Mouse (Mus musculus) CH12.LX (cell line): Measurements from ENCODE around the gene Cenpb. TPM values are rescaled to one million over a fixed set of nuclear protein-coding genes. Genes with fewer than 3 reads are reported as not detected.

ENCODE experiments used
- DNase-seq: peaks from one replicate; pipeline ENCODE4 v3.0.0-alpha.2; 2013; ENCODE audit errors: extremely low read depth
- H3K27ac ChIP-seq: 2 replicates; pipeline ENCODE4 v1.5.1; 2012; ENCODE audit warnings: low read depth, mild to moderate bottlenecking, control low read depth, moderate library complexity; ENCODE audit not compliant: insufficient read depth
- H3K27me3 ChIP-seq: replicated peaks from 2 replicates; pipeline ENCODE3; 2012; ENCODE audit warnings: inconsistent platforms
- H3K36me3 ChIP-seq, 2 experiments: replicated peaks in 1 of 2; 2 replicates each; pipeline versions ENCODE3 to v1.6.1; 2012; ENCODE audit warnings: inconsistent platforms in 1 of 2, low read length in 1 of 2, mild to moderate bottlenecking in 1 of 2, mixed read lengths in 1 of 2, moderate library complexity in 1 of 2; ENCODE audit not compliant: control insufficient read depth in 1 of 2, insufficient read depth in 1 of 2
- H3K4me1 ChIP-seq, 2 experiments: 2 replicates each; pipeline ENCODE4 v1.6.1; 2012; ENCODE audit warnings: inconsistent platforms in 1 of 2, moderate library complexity in 1 of 2; ENCODE audit not compliant: insufficient read depth in 2 of 2, control insufficient read depth in 1 of 2
- H3K4me2 ChIP-seq: 2 replicates; pipeline ENCODE4 v1.6.1; 2012; ENCODE audit warnings: low read depth, mild to moderate bottlenecking, control low read depth; ENCODE audit not compliant: poor library complexity, insufficient read depth, severe bottlenecking
- H3K4me3 ChIP-seq, 3 experiments: fragments of 150-350 bp in 1 of 3; sonication (generic) in 1 of 3; replicated peaks in 1 of 3; 2 replicates each; pipeline versions ENCODE3 to v1.5.1; 2011 to 2012; ENCODE audit warnings: low read depth in 2 of 3, low read length in 2 of 3, mild to moderate bottlenecking in 2 of 3, moderate library complexity in 2 of 3, control low read depth in 1 of 3, improper control_type of control experiment in 1 of 3, inconsistent platforms in 1 of 3, mixed read lengths in 1 of 3; ENCODE audit not compliant: poor library complexity in 1 of 3
- H3K79me2 ChIP-seq: replicated peaks from 2 replicates; pipeline ENCODE4 v1.6.1; 2012; ENCODE audit warnings: mild to moderate bottlenecking, moderate library complexity; ENCODE audit not compliant: control insufficient read depth, poor library complexity, insufficient read depth, severe bottlenecking; ENCODE audit errors: extremely low read depth
- H3K9ac ChIP-seq: 2 replicates; pipeline ENCODE4 v1.6.1; 2012; ENCODE audit warnings: low read depth, mild to moderate bottlenecking, control low read depth, moderate library complexity; ENCODE audit not compliant: insufficient read depth
- H3K9me3 ChIP-seq: replicated peaks from 2 replicates; pipeline ENCODE3; 2012; ENCODE audit warnings: low read length, inconsistent platforms, mixed read lengths
- CHD1 ChIP-seq: IDR thresholded peaks from 2 replicates; pipeline ENCODE4 v1.6.1; 2012; ENCODE audit warnings: low read depth, low read length, improper control_type of control experiment, inconsistent platforms
- E2F4 ChIP-seq: IDR thresholded peaks from 2 replicates; pipeline ENCODE4 v1.6.1; 2011; ENCODE audit warnings: low read depth, low read length, improper control_type of control experiment; ENCODE audit not compliant: insufficient replicate concordance
- IRF4 ChIP-seq: IDR thresholded peaks from 2 replicates; pipeline ENCODE4 v1.6.1; 2014; ENCODE audit warnings: low read depth, mild to moderate bottlenecking, inconsistent platforms, low read length, improper control_type of control experiment
- JUN ChIP-seq: IDR thresholded peaks from 2 replicates; pipeline ENCODE4 v1.6.1; 2011; ENCODE audit warnings: low read depth, mild to moderate bottlenecking, low read length, improper control_type of control experiment, moderate library complexity; ENCODE audit not compliant: insufficient read depth
- MAFK ChIP-seq: IDR thresholded peaks from 2 replicates; pipeline ENCODE4 v1.6.1; 2011; ENCODE audit warnings: low read length, improper control_type of control experiment; ENCODE audit not compliant: insufficient replicate concordance
- MEF2A ChIP-seq: IDR thresholded peaks from 2 replicates; pipeline ENCODE4 v1.6.1; 2014; ENCODE audit warnings: low read depth, mild to moderate bottlenecking, inconsistent platforms, low read length, improper control_type of control experiment, borderline replicate concordance
- MYC ChIP-seq: IDR thresholded peaks from 2 replicates; pipeline ENCODE4 v1.6.1; 2011; ENCODE audit warnings: low read depth, mild to moderate bottlenecking, improper control_type of control experiment, low read length
- PAX5 ChIP-seq: IDR thresholded peaks from 2 replicates; pipeline ENCODE4 v1.6.1; 2012; ENCODE audit warnings: low read length, inconsistent platforms, mixed read lengths
- POLR2AphosphoS2 ChIP-seq: IDR thresholded peaks from 2 replicates; pipeline ENCODE4 v1.6.1; 2011; ENCODE audit warnings: low read depth, low read length, improper control_type of control experiment
- SIN3A ChIP-seq: IDR thresholded peaks from 2 replicates; pipeline ENCODE4 v1.6.1; 2012; ENCODE audit warnings: low read length, improper control_type of control experiment, inconsistent platforms
- SMC3 ChIP-seq: IDR thresholded peaks from 2 replicates; pipeline ENCODE4 v1.6.1; 2011; ENCODE audit warnings: low read depth, low read length, improper control_type of control experiment
- UBTF ChIP-seq: IDR thresholded peaks from 2 replicates; pipeline ENCODE4 v1.6.1; 2012; ENCODE audit warnings: low read depth, mild to moderate bottlenecking, inconsistent platforms, low read length, improper control_type of control experiment, moderate library complexity
- USF1 ChIP-seq: IDR thresholded peaks from 2 replicates; pipeline ENCODE4 v1.6.1; 2014; ENCODE audit warnings: low read depth, mild to moderate bottlenecking, inconsistent platforms, low read length, improper control_type of control experiment
- ZC3H11A ChIP-seq: IDR thresholded peaks from 2 replicates; pipeline ENCODE4 v1.6.1; 2012; ENCODE audit warnings: low read depth, mild to moderate bottlenecking, inconsistent platforms, low read length, improper control_type of control experiment
- ZMIZ1 ChIP-seq: IDR thresholded peaks from 2 replicates; pipeline ENCODE4 v1.6.1; 2012; ENCODE audit warnings: low read depth, mild to moderate bottlenecking, inconsistent platforms, low read length, improper control_type of control experiment
- dilution Hi-C: fragments of 300-500 bp; cut with MboI; formaldehyde crosslinking; loops from 2 replicates; pipeline ENCODE4 v1.14.3; 2020; ENCODE audit warnings: low sequenced_read_pairs; ENCODE audit not compliant: extremely low pct_unique_long_range_greater_than_20kb, extremely low pct_ligation_motif_present
- in situ Hi-C: fragments of 300-500 bp; cut with MboI; formaldehyde crosslinking; loops from 3 replicates; pipeline ENCODE4 v1.14.3; 2019; ENCODE audit warnings: low sequenced_read_pairs, low pct_ligation_motif_present, low pct_unique_long_range_greater_than_20kb, mixed read lengths
- polyA plus RNA-seq: library from polyadenylated mRNA; unstranded; fragments of >175 nt; gene quantifications from 2 replicates; pipeline ENCODE4 v1.2.1, GENCODE M21; 2012; ENCODE audit warnings: low read depth; ENCODE audit not compliant: insufficient read length
- total RNA-seq, 2 experiments: library from RNA; depleted of rRNA; stranded (reverse); fragments of 300-350 nt in 1 of 2; fragments of >200 nt in 1 of 2; gene quantifications; 2 replicates each; pipeline ENCODE4 v1.2.3; 2012 to 2014

The Cenpb gene
- total and polyA plus RNA-seq, 3 experiments: 18.1 to 26.6 (median 24.4) TPM

GRCm38 (mm10) chr2:131130849-131131248, 49.0 kb downstream of the Cenpb start:
- Histone ChIP-seq H3K79me2 (no peaks in the 10 kb centered on the region), H3K36me3 (peaks cover 0 to 6% of the 10 kb centered on the region in 2 experiments), H3K9me3 (no peaks in the 10 kb centered on the region), H3K27me3 (peaks cover 22% of the 10 kb centered on the region), H3K4me3 (no peak overlapping the region), H3K4me1 (peaks cover 12 to 34% of the 10 kb centered on the region in 2 experiments), H3K27ac (no peak overlapping the region), H3K4me2 (no peak overlapping the region), H3K9ac (no peak overlapping the region)
- dilution Hi-C loops (no loop called here), in situ Hi-C loops (no loop called here)
- DNase-seq: no peak
- TF ChIP-seq POLR2AphosphoS2 (no peak), MEF2A (no peak), PAX5 (no peak), SIN3A (no peak)

GRCm38 (mm10) chr2:131129836-131130235, 50.0 kb downstream of the Cenpb start:
- H3K79me2 ChIP-seq: no peaks in the 10 kb centered on the region
- H3K4me3 ChIP-seq: no peak overlapping the region
- in situ Hi-C loops: no loop called here
- H3K27me3 ChIP-seq: peaks cover 26% of the 10 kb centered on the region
- TF ChIP-seq UBTF: no peak
- TF ChIP-seq JUN: no peak
- TF ChIP-seq SMC3: no peak
- no peak for TF ChIP-seq MAFK
- TF ChIP-seq ZC3H11A: no peak
- TF ChIP-seq USF1: no peak
- no peak for TF ChIP-seq IRF4
- TF ChIP-seq MEF2A: no peak
- no peak for TF ChIP-seq E2F4
- no peak for TF ChIP-seq CHD1
- no peak for TF ChIP-seq ZMIZ1
- TF ChIP-seq SIN3A: no peak
- TF ChIP-seq MYC: no peak
- dilution Hi-C loops: no loop called here
- H3K9ac ChIP-seq: no peak overlapping the region
- H3K36me3 ChIP-seq: peaks cover 0 to 6% of the 10 kb centered on the region in 2 experiments
- H3K4me2 ChIP-seq: no peak overlapping the region
- H3K4me1 ChIP-seq: peaks cover 13 to 44% of the 10 kb centered on the region in 2 experiments
- H3K9me3 ChIP-seq: no peaks in the 10 kb centered on the region
- DNase-seq: no peak
- H3K27ac ChIP-seq: no peak overlapping the region
